Mouse (Mus musculus): ENCODE data around the gene Mlf2. TPM values are rescaled to one million over a fixed set of nuclear protein-coding genes. Genes with fewer than 3 reads are reported as not detected.
A peak's percentile ranks its signal among the peaks of the same experiment; 100 is the strongest.
"Not testable (repeated sequence)": the region's sequence is repeated elsewhere in the genome, so short reads cannot be mapped to it uniquely, and the experiment has no call there.

Mlf2 gene
- 44.0 and 45.3 TPM in 2 replicates for total RNA-seq (2015; ENCODE audit: low replicate concordance)
- 18.5 and 42.2 TPM in 2 replicates for total RNA-seq (2017; ENCODE audit: low replicate concordance)

- peak; percentile 85 for ATAC-seq (replicated peaks; ENCODE audit: low FRiP score, poor library complexity, severe bottlenecking)
These were observed at the start of gene Mlf2 for GRCm38 (mm10) chr6:124930754-124931524. TSS of gene Mlf2 (plus strand) at chr6:124931386.

GRCm38 (mm10) chr6:124881821-124882220 lies 49.4 kb upstream of the Mlf2 start:
- ATAC-seq (replicated peaks; ENCODE audit: low FRiP score, poor library complexity, severe bottlenecking) = no peak

GRCm38 (mm10) chr6:124883351-124883750 lies 47.8 kb upstream of the Mlf2 start:
- ATAC-seq (replicated peaks; ENCODE audit: low FRiP score, poor library complexity, severe bottlenecking) = no peak

- ATAC-seq (replicated peaks; ENCODE audit: low FRiP score, poor library complexity, severe bottlenecking) = no peak
These were observed 46.3 kb upstream of the Mlf2 start for GRCm38 (mm10) chr6:124884714-124885500.

- no peak for ATAC-seq (replicated peaks; ENCODE audit: low FRiP score, poor library complexity, severe bottlenecking)
These were observed 45.2 kb upstream of the Mlf2 start for GRCm38 (mm10) chr6:124885956-124886381.

- ATAC-seq (replicated peaks; ENCODE audit: low FRiP score, poor library complexity, severe bottlenecking) = no peak
These were observed 43.2 kb upstream of the Mlf2 start, which contains the start of gene Cd4 for GRCm38 (mm10) chr6:124887986-124888385. TSS of gene Cd4 (minus strand) at chr6:124888221.

GRCm38 (mm10) chr6:124888555-124889125 lies 42.5 kb upstream of the Mlf2 start:
- ATAC-seq (replicated peaks; ENCODE audit: low FRiP score, poor library complexity, severe bottlenecking) = no peak

- ATAC-seq (replicated peaks; ENCODE audit: low FRiP score, poor library complexity, severe bottlenecking) = no peak
These were observed 40.2 kb upstream of the Mlf2 start for GRCm38 (mm10) chr6:124890997-124891396.

- ATAC-seq (replicated peaks; ENCODE audit: low FRiP score, poor library complexity, severe bottlenecking) = not testable (repeated sequence)
These were observed 37.1 kb upstream of the Mlf2 start for GRCm38 (mm10) chr6:124894113-124894512.

GRCm38 (mm10) chr6:124898359-124898758 lies 32.8 kb upstream of the Mlf2 start:
- ATAC-seq (replicated peaks; ENCODE audit: low FRiP score, poor library complexity, severe bottlenecking) = no peak

- ATAC-seq (replicated peaks; ENCODE audit: low FRiP score, poor library complexity, severe bottlenecking) = no peak
These were observed 31.0 kb upstream of the Mlf2 start for GRCm38 (mm10) chr6:124900056-124900800.

GRCm38 (mm10) chr6:124900801-124901480 lies 30.2 kb upstream of the Mlf2 start:
- ATAC-seq (replicated peaks; ENCODE audit: low FRiP score, poor library complexity, severe bottlenecking) = no peak

GRCm38 (mm10) chr6:124901851-124902250 lies 29.3 kb upstream of the Mlf2 start:
- no peak for ATAC-seq (replicated peaks; ENCODE audit: low FRiP score, poor library complexity, severe bottlenecking)

- ATAC-seq (replicated peaks; ENCODE audit: low FRiP score, poor library complexity, severe bottlenecking) = peak; percentile 95
These were observed 27.5 kb upstream of the Mlf2 start for GRCm38 (mm10) chr6:124903580-124904151.

GRCm38 (mm10) chr6:124904161-124904981 lies 26.8 kb upstream of the Mlf2 start:
- ATAC-seq (replicated peaks; ENCODE audit: low FRiP score, poor library complexity, severe bottlenecking) = peak; percentile 73

GRCm38 (mm10) chr6:124904991-124905860 lies 26.0 kb upstream of the Mlf2 start:
- no peak for ATAC-seq (replicated peaks; ENCODE audit: low FRiP score, poor library complexity, severe bottlenecking)

- ATAC-seq (replicated peaks; ENCODE audit: low FRiP score, poor library complexity, severe bottlenecking) = no peak
These were observed 23.4 kb upstream of the Mlf2 start for GRCm38 (mm10) chr6:124907767-124908166.

Data from erythroid progenitor cell, adult 5-6 weeks (primary cell).